Mouse (Mus musculus) adrenal gland (tissue): Measurements from ENCODE around the gene Timm44.

Source experiments
- intact Hi-C: fragments of 180-260 bp; cut with DNase I; formaldehyde crosslinking; loops from one replicate; pipeline ENCODE4 v1.15.1; 2025
- long read RNA-seq, 2 experiments: library from polyadenylated mRNA; unstranded; transcript quantifications; one replicate each; pipeline ENCODE4 v2.0.0; 2020; ENCODE audit warnings: borderline replicate concordance in 1 of 2; ENCODE audit not compliant: insufficient replicate concordance in 1 of 2

The Timm44 gene
- long read RNA-seq, experiment 1, transcript Timm44-201 (13 exons, 1,790 nt), result major isoform, 31 of 47 reads
- long read RNA-seq, experiment 1, partial matches to known transcripts, result 10 of 47 reads
- long read RNA-seq, experiment 1, other reads (novel, unspliced or antisense), result 6 of 47 reads
- long read RNA-seq, experiment 2, transcript Timm44-201 (13 exons, 1,790 nt), result major isoform, 28 of 49 reads
- long read RNA-seq, experiment 2, partial matches to known transcripts, result 11 of 49 reads
- long read RNA-seq, experiment 2, other reads (novel, unspliced or antisense), result 8 of 49 reads

- intact Hi-C loops, result loop anchor here (5.0 kb wide), 1 partner anchor 47 kb away; no protein-coding TSS in a partner anchor
Observed at GRCm38 (mm10) chr8:4275275-4276110, at the start of gene Timm44. TSS of gene Timm44 (minus strand) at chr8:4275913.

GRCm38 (mm10) chr8:4324983-4325750, 49.5 kb upstream of the Timm44 start, which contains the start of the genes Ccl25 and Elavl1:
TSS of gene Ccl25 (plus strand) at chr8:4325210.
TSS of gene Elavl1 (minus strand) at chr8:4325413.
- intact Hi-C loops, result loop anchor here (2.0 to 10.0 kb wide), 4 partner anchors 48 to 190 kb away; partner anchors contain the start of genes Snapc2 and Timm44

- intact Hi-C loops, result loop anchor here (2.0 to 10.0 kb wide), 4 partner anchors 47 to 190 kb away; partner anchors contain the start of genes Snapc2 and Timm44
Observed at GRCm38 (mm10) chr8:4324525-4324924, 48.8 kb upstream of the Timm44 start.

- intact Hi-C loops, result loop anchor here (2.0 to 10.0 kb wide), 4 partner anchors 47 to 191 kb away; partner anchors contain the start of genes Snapc2 and Timm44
Observed at GRCm38 (mm10) chr8:4323917-4324316, 48.2 kb upstream of the Timm44 start.

- intact Hi-C loops, result loop anchor here (5.0 to 10.0 kb wide), 3 partner anchors 45 to 192 kb away; partner anchors contain the start of genes Snapc2 and Timm44
Observed at GRCm38 (mm10) chr8:4322470-4322869, 46.8 kb upstream of the Timm44 start.

GRCm38 (mm10) chr8:4321031-4321430, 45.3 kb upstream of the Timm44 start:
- intact Hi-C loops, result loop anchor here (5.0 to 10.0 kb wide), 3 partner anchors 44 to 194 kb away; partner anchors contain the start of genes Snapc2 and Timm44

GRCm38 (mm10) chr8:4320404-4320803, 44.7 kb upstream of the Timm44 start:
- intact Hi-C loops, result loop anchor here (5.0 to 10.0 kb wide), 3 partner anchors 43 to 194 kb away; partner anchors contain the start of genes Snapc2 and Timm44

- intact Hi-C loops, result no loop called here
Observed at GRCm38 (mm10) chr8:4319573-4319872, 43.8 kb upstream of the Timm44 start.

- intact Hi-C loops, result no loop called here
Observed at GRCm38 (mm10) chr8:4318796-4319572, 43.3 kb upstream of the Timm44 start.

GRCm38 (mm10) chr8:4318124-4318523, 42.4 kb upstream of the Timm44 start:
- intact Hi-C loops, result no loop called here

- intact Hi-C loops, result no loop called here
Observed at GRCm38 (mm10) chr8:4314852-4315251, 39.1 kb upstream of the Timm44 start.

- intact Hi-C loops, result no loop called here
Observed at GRCm38 (mm10) chr8:4313254-4314124, 37.8 kb upstream of the Timm44 start.

- intact Hi-C loops, result no loop called here
Observed at GRCm38 (mm10) chr8:4312104-4312503, 36.4 kb upstream of the Timm44 start.

- intact Hi-C loops, result no loop called here
Observed at GRCm38 (mm10) chr8:4305838-4306237, 30.1 kb upstream of the Timm44 start.

GRCm38 (mm10) chr8:4304124-4304547, 28.4 kb upstream of the Timm44 start:
- intact Hi-C loops, result no loop called here

GRCm38 (mm10) chr8:4297822-4298221, 22.1 kb upstream of the Timm44 start:
- intact Hi-C loops, result no loop called here

GRCm38 (mm10) chr8:4292738-4293137, 17.0 kb upstream of the Timm44 start:
- intact Hi-C loops, result no loop called here

- intact Hi-C loops, result loop anchor here (5.0 kb wide), 1 partner anchor 46 kb away; no protein-coding TSS in a partner anchor
Observed at GRCm38 (mm10) chr8:4276111-4276465, 375 bp upstream of the Timm44 start.

GRCm38 (mm10) chr8:4269609-4270008, 6.1 kb downstream of the Timm44 start:
- intact Hi-C loops, result loop anchor here (10.0 kb wide), 1 partner anchor 245 kb away; no protein-coding TSS in a partner anchor
